Mouse (Mus musculus) brain, embryonic 14.5 days (tissue): Measurements from ENCODE around the gene Dpyd. TPM values are rescaled to one million over a fixed set of nuclear protein-coding genes. Genes with fewer than 3 reads are reported as not detected.
A peak's percentile ranks its signal among the peaks of the same experiment; 100 is the strongest.

Experiments used
- DNase-seq: peaks from one replicate; pipeline ENCODE4 v3.0.0-alpha.2; 2011; ENCODE audit warnings: low read depth
- CTCF ChIP-seq: fragments of 200-500 bp; IDR thresholded peaks from 2 replicates; pipeline ENCODE4 v1.5.1; 2012; ENCODE audit warnings: inconsistent platforms, mild to moderate bottlenecking, moderate library complexity, borderline replicate concordance; ENCODE audit not compliant: insufficient read depth, insufficient read length; ENCODE audit errors: extremely low read depth
- POLR2A ChIP-seq: fragments of 200-500 bp; IDR thresholded peaks from 2 replicates; pipeline ENCODE4 v1.6.1; 2012; ENCODE audit warnings: mild to moderate bottlenecking, inconsistent platforms, borderline replicate concordance; ENCODE audit not compliant: poor library complexity, insufficient read depth, insufficient read length, severe bottlenecking; ENCODE audit errors: extremely low read depth
- polyA plus RNA-seq: library from polyadenylated mRNA; depleted of rRNA; stranded (reverse); fragments of >200 nt; gene quantifications from 2 replicates; pipeline ENCODE4 v1.2.3, GENCODE M21; 2012

The Dpyd gene
- polyA plus RNA-seq, 1 experiment: 2.2 TPM

DNA sequence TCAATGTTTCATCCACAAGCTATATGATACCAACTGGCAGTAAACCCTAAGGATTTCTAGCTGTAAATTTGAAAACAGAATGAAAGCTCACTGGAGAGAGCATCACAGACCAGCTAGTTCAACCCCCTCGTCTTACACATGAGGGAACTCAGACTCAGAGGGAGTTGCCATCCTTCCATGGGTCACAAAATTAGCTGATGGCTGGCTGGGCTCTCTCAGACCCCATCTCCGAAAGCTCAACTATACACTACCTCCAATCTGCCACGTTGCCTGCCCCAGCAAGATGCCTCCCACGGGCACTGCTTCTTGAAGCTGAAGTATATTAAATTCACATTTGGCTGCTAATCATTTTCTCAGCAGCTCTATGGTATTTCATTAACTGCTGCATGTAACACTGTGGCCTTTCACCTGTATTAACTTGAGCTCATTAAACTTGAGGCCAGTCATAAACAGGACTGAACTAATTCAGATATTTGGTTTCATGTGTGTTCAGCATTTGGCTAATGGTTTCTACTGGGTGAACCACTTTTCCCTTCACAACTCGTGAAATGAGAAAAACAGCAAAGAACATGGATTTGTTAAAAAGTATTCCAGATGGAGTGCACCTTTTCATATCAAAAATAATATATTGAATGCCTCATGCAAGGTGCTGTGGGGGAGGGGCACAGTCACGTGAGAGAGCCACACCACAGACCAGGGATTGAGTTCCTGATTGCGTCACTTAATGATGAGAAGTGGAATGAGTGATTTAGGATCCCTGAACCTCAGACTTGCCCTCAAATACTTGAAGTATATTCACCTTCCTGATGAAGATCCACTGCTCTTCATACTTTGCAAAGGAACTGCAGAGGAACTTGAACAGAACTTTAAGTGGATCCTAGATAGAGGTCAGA is 841.2 kb downstream of the Dpyd start:
- no peak for TF ChIP-seq POLR2A
- TF ChIP-seq CTCF: no peak

DNA sequence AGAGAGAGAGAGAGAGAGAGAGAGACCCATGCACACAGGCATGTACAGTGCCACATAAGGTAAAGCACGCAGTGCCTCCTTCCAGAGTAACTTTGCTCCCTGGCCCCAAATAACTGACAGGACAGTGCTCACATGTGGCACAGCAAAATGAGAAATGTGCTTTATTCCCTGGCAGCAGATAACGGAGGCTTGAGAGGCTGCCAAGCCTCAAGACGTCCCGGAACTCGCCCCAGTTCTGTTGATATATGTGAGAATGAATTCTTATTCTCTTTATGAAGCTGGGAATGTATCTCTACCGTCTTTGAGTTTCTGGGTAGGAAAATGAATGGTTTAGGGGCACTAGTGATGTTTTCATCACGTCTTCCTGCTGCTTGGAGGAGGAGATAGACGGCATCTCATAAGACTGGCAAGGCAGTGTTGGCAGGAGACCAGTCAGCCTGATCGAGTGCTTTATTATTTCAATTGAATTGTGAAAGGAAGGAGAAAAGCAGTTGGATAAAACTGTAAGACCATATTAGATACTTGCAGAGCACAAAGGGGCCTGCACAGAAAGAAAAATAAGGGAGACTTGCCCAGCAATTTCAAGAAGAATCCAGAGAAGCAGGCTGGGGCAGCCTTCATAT is 857.3 kb downstream of the Dpyd start:
- TF ChIP-seq POLR2A (no peak), CTCF (no peak)
- DNase-seq: peak; percentile 75

More for the DNA sequence above, 841.2 kb downstream of the Dpyd start:
- peak; percentile 30 for DNase-seq

DNA sequence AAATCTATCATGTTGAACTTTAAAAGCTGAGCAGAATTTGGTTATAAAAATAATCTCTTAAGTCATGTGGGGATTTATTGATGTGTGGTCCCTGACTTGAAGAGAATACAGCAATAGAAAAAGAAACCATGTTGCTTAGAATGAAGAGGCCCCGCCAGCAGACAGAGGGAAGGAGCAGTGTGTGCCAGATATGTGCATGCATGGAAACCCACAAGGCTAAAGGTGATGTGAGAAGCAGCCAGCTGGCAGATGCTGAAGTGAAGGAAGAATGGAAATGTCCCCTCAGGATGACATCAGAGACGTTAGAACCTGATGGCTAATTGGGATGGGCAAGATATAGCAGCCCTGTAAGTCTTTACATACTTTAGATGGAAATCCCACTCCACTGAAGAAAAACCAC is 857.8 kb downstream of the Dpyd start:
- peak; percentile 70 for DNase-seq
- TF ChIP-seq CTCF: no peak
- no peak for TF ChIP-seq POLR2A

DNA sequence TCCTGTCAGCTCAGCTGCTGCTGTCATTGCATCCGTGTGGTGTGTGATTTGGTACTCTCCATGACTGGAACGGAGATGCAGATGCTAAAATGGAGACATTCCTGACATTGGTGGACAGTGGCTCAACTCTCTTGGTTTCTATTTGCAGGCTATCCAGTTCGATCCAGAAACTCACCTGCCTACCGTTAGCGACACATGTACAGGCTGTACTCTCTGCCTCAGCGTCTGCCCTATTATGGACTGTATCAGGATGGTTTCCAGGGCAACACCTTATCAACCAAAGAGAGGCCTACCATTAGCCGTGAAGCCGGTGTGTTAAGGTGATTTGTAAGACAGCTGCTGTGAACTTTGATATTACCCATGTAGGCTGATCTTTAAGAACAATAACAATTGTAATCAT is 869.4 kb downstream of the Dpyd start:
- DNase-seq: peak; percentile 63

DNA sequence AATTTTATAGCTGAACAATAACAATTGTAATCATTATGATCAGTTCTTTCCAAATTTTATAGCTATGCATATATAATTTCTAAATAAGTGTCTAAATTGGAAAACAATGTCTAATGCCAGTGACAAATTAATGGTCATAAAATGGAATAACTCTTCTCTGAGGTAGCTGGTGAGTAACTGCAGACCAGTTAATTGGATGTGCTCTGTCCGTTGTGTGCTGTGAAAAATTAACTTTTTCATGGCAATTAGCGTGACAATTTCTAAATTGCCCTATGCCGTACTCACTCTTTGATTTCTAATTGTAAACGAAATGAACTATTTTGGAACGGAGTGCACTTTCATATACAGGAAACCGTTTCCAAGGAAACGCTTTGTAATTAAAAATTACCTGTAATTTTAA is 869.8 kb downstream of the Dpyd start:
- DNase-seq: no peak
- TF ChIP-seq CTCF (no peak), POLR2A (no peak)

More for the DNA sequence above, 869.4 kb downstream of the Dpyd start:
- TF ChIP-seq POLR2A: no peak

DNA sequence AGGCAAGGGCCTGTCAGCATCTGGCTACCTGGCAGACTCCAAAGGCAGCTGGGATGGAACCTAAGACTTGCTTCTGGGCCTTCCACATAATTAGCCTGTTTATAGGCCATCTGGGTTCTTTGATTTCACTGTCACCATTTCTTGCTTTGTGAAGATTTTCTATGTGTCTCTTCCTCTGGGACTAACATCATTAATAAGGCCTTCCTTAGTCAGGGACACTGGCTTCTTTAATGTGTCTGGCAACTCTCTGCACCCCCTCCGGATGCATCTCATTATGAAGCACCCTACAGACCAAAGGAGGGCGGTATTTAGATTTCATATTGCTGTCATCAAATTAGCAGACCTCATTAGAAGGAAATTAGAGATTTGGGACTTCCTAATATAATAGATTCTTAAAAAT is 885.6 kb downstream of the Dpyd start:
- TF ChIP-seq POLR2A (no peak), CTCF (no peak)

DNA sequence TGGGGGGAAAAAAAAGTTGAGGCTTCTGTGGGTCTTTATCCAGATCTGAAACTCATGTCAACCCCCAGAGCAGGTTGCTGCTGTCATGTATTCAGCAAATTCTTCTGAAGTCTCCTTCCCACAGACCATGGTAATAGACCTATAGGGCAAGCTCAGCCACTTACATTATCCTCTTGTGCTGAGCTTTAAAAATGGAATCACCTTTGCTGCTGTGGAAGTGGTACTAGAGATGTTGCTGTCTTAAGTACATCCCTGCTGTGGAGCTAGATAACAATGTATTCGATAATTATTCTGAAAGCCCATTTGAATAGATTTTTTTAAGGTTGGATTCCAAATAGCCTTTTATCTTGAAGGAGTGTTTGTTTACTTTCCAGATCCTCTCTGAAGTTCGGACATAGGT is 902.1 kb downstream of the Dpyd start:
- peak; percentile 18 for DNase-seq

More for the DNA sequence above, 885.6 kb downstream of the Dpyd start:
- peak; percentile 63 for DNase-seq

DNA sequence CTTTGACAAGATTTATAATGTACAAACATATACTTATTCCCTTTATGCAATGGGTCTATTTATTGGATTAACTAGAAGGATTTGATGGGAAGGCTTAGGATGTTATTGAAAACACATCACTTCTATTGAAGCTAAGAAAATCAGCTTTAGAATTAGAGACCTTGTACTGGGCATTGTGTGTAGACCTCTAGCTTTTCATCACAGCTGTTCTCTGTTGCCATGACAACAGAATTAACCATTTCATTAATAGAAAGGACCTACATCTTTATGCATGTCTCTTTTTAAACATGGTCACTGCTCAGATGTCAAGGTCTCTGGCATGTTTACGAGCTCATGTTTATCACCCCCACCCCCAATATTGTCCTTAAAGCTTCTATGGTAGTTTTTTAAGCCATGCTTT is 902.5 kb downstream of the Dpyd start:
- peak; percentile 75 for DNase-seq
- TF ChIP-seq POLR2A (no peak), CTCF (no peak)

More for the DNA sequence above, 902.1 kb downstream of the Dpyd start:
- TF ChIP-seq POLR2A (no peak), CTCF (no peak)

DNA sequence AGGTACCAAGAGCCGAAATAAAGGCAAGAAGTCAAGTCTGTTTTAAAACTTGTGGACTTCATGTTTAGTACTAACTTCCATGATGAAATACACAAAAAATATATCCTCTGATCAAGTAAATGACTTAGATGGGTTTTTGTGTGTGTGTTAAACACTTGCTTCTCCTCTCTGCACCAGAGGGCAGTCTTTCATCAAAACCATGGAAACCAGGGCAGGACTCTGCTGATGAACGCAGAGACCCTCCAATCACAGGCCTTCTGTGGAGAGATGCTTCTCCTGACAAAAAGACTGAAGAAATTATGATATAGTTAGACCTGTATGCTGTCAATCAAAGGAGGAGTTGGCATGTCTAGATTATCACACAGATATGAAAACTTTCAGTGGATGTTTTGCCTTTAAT is 905.8 kb downstream of the Dpyd start:
- DNase-seq: peak; percentile 51
- peak; percentile 19; the same call in 1 of the 2 replicates for TF ChIP-seq CTCF
- TF ChIP-seq POLR2A: no peak
